Mouse (Mus musculus) midbrain, embryonic 12.5 days (tissue): ENCODE measurements around the gene Oas1g. TPM values are rescaled to one million over a fixed set of nuclear protein-coding genes. Genes with fewer than 3 reads are reported as not detected.
A peak's percentile ranks its signal among the peaks of the same experiment; 100 is the strongest.

Experiments used
- ATAC-seq: fragments of 200-750 bp; cut with Nextera tagmentation; 2 replicates; pipeline ENCODE4 v1.8.0; 2017; ENCODE audit warnings: low read depth, moderate TSS enrichment, moderate library complexity; ENCODE audit not compliant: low FRiP score
- H3K27ac ChIP-seq: fragments of 300-500 bp; sonication (generic); replicated peaks from 2 replicates; pipeline ENCODE4 v1.5.1; 2016; ENCODE audit warnings: mild to moderate bottlenecking
- H3K27me3 ChIP-seq: fragments of 300-500 bp; sonication (generic); 2 replicates; pipeline ENCODE4 v1.6.1; 2016; ENCODE audit warnings: mild to moderate bottlenecking
- H3K36me3 ChIP-seq: fragments of 300-500 bp; sonication (generic); 2 replicates; pipeline ENCODE4 v1.6.1; 2016
- H3K4me1 ChIP-seq: fragments of 300-500 bp; sonication (generic); 2 replicates; pipeline ENCODE4 v1.6.1; 2016
- H3K4me2 ChIP-seq: fragments of 300-500 bp; sonication (generic); replicated peaks from 2 replicates; pipeline ENCODE4 v1.6.1; 2016; ENCODE audit warnings: mild to moderate bottlenecking, moderate library complexity
- H3K4me3 ChIP-seq: fragments of 300-500 bp; sonication (generic); 2 replicates; pipeline ENCODE4 v1.5.1; 2016; ENCODE audit warnings: mild to moderate bottlenecking
- H3K9ac ChIP-seq: fragments of 300-500 bp; sonication (generic); replicated peaks from 2 replicates; pipeline ENCODE4 v1.6.1; 2016; ENCODE audit warnings: mild to moderate bottlenecking, moderate library complexity
- H3K9me3 ChIP-seq: fragments of 300-500 bp; sonication (generic); 2 replicates; pipeline ENCODE4 v1.6.1; 2016; ENCODE audit warnings: mild to moderate bottlenecking
- WGBS: fragments of 180-500 bp; shearing (Covaris S2); methylation state at CpG from one replicate; pipeline ENCODE4 v1.1.7; 2016; 5-methylcytosine and 5-hydroxymethylcytosine counted together
- microRNA-seq: library from miRNA; unstranded; fragments of <30 nt; microRNA quantifications from one replicate; pipeline ENCODE4, GENCODE M21; 2017
- polyA plus RNA-seq: library from polyadenylated mRNA; unstranded; fragments of >200 nt; fragmentation: Nextera tagmentation; extraction: Ambion mirVana; gene quantifications from 2 replicates; pipeline ENCODE4 v1.2.1, GENCODE M21; 2016

Oas1g gene
- polyA plus RNA-seq, 1 experiment from 2014 or later, result 0.22 TPM

- Histone ChIP-seq H3K9ac (no peak within 1 kb of the TSS), H3K27me3 (no peaks in the 10 kb centered on the region), H3K4me1 (no peaks in the 10 kb centered on the region), H3K36me3 (no peaks in the 10 kb centered on the region), H3K27ac (no peak within 1 kb of the TSS), H3K4me2 (no peak within 1 kb of the TSS), H3K4me3 (no peak within 1 kb of the TSS), H3K9me3 (no peaks in the 10 kb centered on the region)
- ATAC-seq, result no peak
- 86% methylated on average over 4 of the region's 4 CpGs for WGBS
These were observed 40.3 kb downstream of the Oas1g start, which contains the start of gene Oas1f for GRCm38 (mm10) chr5:120847067-120847466. Oas1f (plus strand) TSS chr5:120847367.

- H3K27me3 ChIP-seq, result no peaks in the 10 kb centered on the region
- no peak overlapping the region for H3K27ac ChIP-seq
- H3K4me2 ChIP-seq, result no peak overlapping the region
- 88% methylated on average over 3 of the region's 3 CpGs for WGBS
- no peaks in the 10 kb centered on the region for H3K4me1 ChIP-seq
- ATAC-seq, result no peak
- no peak overlapping the region for H3K9ac ChIP-seq
- H3K4me3 ChIP-seq, result no peak overlapping the region
- H3K9me3 ChIP-seq, result no peaks in the 10 kb centered on the region
- no peaks in the 10 kb centered on the region for H3K36me3 ChIP-seq
These were observed 42.7 kb downstream of the Oas1g start for GRCm38 (mm10) chr5:120844713-120845112.

- no peak for ATAC-seq
- H3K4me1 ChIP-seq, result peaks cover 11% of the 10 kb centered on the region
- H3K4me2 ChIP-seq, result no peak overlapping the region
- no peaks in the 10 kb centered on the region for H3K36me3 ChIP-seq
- WGBS, result 8% methylated on average over 8 of the region's 8 CpGs
- no peaks in the 10 kb centered on the region for H3K9me3 ChIP-seq
- 0 out of 2 replicates have a peak, but pooled peaks cover 4% of the 10 kb centered on the region for H3K27me3 ChIP-seq
- H3K27ac ChIP-seq, result no peak overlapping the region
- H3K4me3 ChIP-seq, result no peak overlapping the region
- no peak overlapping the region for H3K9ac ChIP-seq
These were observed 50.5 kb downstream of the Oas1g start for GRCm38 (mm10) chr5:120836731-120837585.

- WGBS, result 12% methylated on average over 17 of the region's 17 CpGs
- Histone ChIP-seq H3K36me3 (no peaks in the 10 kb centered on the region), H3K27ac (peak overlapping the region; percentile 39), H3K27me3 (0 out of 2 replicates have a peak, but pooled peaks cover 4% of the 10 kb centered on the region), H3K4me2 (peak overlapping the region; percentile 30), H3K9ac (0 out of 2 replicates have a peak overlapping the region, but pooled peaks have one; percentile 37), H3K9me3 (no peaks in the 10 kb centered on the region), H3K4me1 (peaks cover 11% of the 10 kb centered on the region), H3K4me3 (no peak overlapping the region)
- ATAC-seq, result no peak
These were observed 53.8 kb downstream of the Oas1g start for GRCm38 (mm10) chr5:120833335-120834280.

GRCm38 (mm10) chr5:120831031-120831430, 56.4 kb downstream of the Oas1g start:
- Histone ChIP-seq H3K4me1 (peaks cover 11% of the 10 kb centered on the region), H3K9ac (no peak overlapping the region), H3K9me3 (no peaks in the 10 kb centered on the region), H3K27me3 (0 out of 2 replicates have a peak, but pooled peaks cover 1% of the 10 kb centered on the region), H3K4me2 (no peak overlapping the region), H3K4me3 (no peak overlapping the region), H3K36me3 (no peaks in the 10 kb centered on the region), H3K27ac (no peak overlapping the region)
- 86% methylated on average over 4 of the region's 4 CpGs for WGBS
- no peak for ATAC-seq

Small RNA genes lying within 50 kb of the gene (microRNA-seq; reads per million reads assigned to microRNA genes)
- not detected for gene Gm22907

Other genes starting within 250 kb of the Oas1g start
- gene Rasal1, start 238.8 kb downstream of the Oas1g start, polyA plus RNA-seq, result not detected in 2 replicates
- gene Dtx1, start 175.7 kb downstream of the Oas1g start, polyA plus RNA-seq, result 17.1 and 18.4 TPM in 2 replicates
- 0.21 and 0.34 TPM in 2 replicates for gene Oas2, start 137.8 kb downstream of the Oas1g start, polyA plus RNA-seq
- gene Oas3, start 110.0 kb downstream of the Oas1g start, polyA plus RNA-seq, result 0.17 and 0.18 TPM in 2 replicates
- gene Oas1e, start 92.1 kb downstream of the Oas1g start, polyA plus RNA-seq, result not detected in 2 replicates
- gene Oas1c, start 75.1 kb downstream of the Oas1g start, polyA plus RNA-seq, result 0.16 and 0.27 TPM in 2 replicates
- gene Oas1f, start 40.2 kb downstream of the Oas1g start, polyA plus RNA-seq, result not detected in 2 replicates
- gene Oas1h, start 26.2 kb downstream of the Oas1g start, polyA plus RNA-seq, result not detected in 2 replicates
- gene Oas1a, start 19.9 kb upstream of the Oas1g start, polyA plus RNA-seq, result 0.85 and 1.0 TPM in 2 replicates
- not detected in 2 replicates for gene Oas1d, start 26.9 kb upstream of the Oas1g start, polyA plus RNA-seq
- gene Rph3a, start 122.5 kb upstream of the Oas1g start, polyA plus RNA-seq, result 3.2 and 3.3 TPM in 2 replicates